Mouse (Mus musculus): ENCODE data around the gene Ndrg4. TPM values are rescaled to one million over a fixed set of nuclear protein-coding genes. Genes with fewer than 3 reads are reported as not detected.

Ndrg4 gene
- total RNA-seq, 2 experiments from 2014 or later: 1,641 to 1,725 TPM

DNA sequence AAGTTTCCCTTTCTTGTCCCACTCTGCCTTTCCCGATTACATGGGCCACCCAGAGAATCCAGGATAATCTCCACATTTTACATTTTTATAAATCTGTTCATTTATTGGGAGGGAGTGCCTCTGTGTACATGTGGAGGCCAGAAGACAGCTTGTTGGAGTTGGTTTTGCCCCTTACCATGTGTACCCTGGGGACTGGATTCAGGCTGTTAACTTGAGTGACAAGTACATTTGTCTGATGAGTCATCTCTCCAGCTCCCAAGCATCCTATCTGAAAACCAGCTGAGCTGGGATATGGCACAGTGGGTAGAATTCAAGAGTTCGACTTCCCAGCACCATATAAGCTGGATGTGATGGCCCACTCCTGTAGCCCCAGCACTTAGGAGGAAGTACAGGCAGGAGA is 6.8 kb upstream of the Ndrg4 start:
- intact Hi-C loops (cut with DNase I): no loop called here

DNA sequence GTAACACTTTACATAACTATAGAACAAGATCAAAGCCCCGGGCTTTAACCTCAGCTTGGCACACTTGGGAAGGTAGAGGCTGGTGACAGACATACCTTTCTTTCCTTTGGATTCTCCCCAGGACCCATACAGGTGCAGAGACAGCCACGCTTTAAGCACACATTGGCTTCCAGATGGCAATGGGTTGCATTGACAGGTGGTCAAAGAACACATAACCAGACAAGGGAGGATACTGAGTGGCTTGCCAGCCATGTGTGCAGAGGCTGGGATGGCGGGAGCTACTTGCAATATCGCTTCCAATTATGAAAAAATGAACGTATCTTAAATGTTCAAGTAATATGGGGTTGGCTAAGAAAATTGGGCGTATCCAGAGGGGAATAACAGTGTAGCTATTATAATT is 4.9 kb upstream of the Ndrg4 start:
- intact Hi-C loops (cut with DNase I): no loop called here
- no peak for DNase-seq (ENCODE audit: low spot score in 2 of 2)

More for the DNA sequence above, 6.8 kb upstream of the Ndrg4 start:
- DNase-seq (ENCODE audit: low spot score in 2 of 2): no peak

DNA sequence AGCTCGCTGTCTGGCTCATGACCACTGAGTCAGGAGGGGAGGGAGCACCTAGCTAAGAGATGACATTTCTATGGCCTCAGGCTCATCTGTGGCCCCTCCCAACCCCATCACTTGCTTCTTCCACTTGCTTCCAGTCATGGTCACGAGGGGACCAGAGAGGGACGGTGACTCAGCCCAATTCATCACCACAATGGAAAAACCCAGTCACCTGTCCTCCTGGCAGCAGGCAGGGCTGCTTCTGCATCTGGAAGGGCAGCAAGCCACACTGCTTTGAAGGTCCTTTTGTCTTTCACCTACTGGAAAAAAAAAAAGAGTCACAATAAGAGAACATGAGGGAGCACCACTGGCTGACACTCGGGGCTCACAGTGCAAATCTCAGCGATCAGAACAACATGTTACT is 4.0 kb upstream of the Ndrg4 start:
- DNase-seq (ENCODE audit: low spot score in 2 of 2): no peak
- intact Hi-C loops (cut with DNase I): no loop called here

DNA sequence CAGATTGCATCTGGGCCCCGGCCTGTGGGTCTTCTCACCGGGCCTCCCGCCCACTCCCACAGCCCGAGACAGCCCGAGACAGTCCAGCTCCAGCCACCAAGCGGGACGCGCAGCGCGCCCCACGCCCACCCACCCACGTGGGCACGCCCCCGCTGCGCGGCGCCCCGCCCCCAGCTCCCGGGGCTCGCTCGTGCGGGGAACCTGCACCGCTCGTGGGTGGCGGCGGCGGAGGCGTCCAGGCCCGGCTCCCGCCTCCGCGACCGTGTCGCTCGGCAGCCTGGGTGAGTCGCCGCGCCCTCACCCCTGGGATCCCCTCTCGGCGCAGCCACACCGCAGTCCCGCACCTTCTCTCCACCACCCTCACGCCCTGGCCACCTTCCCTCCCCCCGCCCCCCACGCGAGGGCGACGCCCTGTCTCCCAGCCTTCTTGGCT is 827 bp downstream of the Ndrg4 start:
- intact Hi-C loops (cut with DNase I): loop anchor here (5.0 kb wide), 1 partner anchor 45 kb away; the partner anchor contains the start of gene Gins3

DNA sequence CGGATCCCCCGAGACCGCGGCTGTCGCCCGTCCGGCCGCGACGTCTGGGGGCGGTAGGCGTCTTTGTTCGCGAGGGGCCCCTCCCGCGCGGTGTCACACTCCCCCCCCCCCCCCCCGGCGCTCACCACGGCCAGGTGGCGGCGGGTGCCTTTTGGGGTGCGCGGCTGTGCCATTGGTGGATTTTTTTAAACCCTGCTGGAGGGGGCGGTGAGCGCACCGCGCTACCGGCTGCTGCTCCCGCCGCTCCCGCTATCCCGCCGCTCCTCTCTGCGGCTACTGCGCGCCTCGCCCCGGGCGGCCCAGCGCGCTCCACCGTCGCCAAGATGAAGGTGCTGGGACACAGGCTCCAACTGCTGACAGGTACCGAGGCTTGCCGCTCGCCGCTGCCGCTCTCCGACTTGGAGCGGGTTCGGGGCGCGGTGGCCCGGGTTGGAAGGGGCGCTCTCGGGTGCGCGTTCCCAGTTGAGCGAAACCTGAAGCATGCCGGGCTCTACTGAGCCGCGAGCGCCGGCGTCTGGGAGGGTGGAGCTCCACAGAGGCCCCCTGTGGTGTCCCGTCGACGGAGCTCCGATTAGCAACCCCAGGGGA is 1.3 kb downstream of the Ndrg4 start:
- intact Hi-C loops (cut with DNase I): loop anchor here (5.0 kb wide), 1 partner anchor 46 kb away; the partner anchor contains the start of gene Gins3
- peak in 1 of 2 experiments; percentile 71 for DNase-seq (ENCODE audit: low spot score in 2 of 2)

More for the DNA sequence above, 827 bp downstream of the Ndrg4 start:
- DNase-seq (ENCODE audit: low spot score in 2 of 2): no peak

DNA sequence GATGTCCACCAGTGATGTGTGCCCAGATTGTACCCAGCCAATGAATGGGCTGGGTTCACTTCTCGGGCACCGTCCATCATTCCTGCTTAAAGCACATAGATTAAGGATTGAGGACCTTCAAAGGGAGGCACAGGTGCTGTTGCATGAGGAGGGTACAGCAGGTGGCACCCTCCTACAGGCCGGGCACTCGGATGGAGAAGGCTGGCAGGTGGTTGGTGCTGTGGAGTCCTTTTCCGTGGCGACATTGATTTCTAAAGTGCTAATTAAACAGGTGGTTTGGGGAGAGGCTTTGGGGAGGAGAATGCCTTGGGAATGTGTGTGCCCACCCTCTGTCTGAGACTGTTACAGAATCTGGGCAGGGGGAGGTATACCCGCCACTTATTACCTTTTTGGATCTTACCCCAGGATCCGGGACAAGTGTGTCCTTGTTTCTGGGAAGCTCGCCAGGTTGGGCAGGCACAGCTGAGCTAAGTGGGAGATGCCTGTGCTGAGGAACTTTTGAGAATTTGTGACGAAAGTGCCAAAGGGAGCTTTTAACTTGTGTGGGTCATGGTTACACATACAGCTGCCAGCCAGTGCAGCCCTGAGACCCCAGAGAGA is 11.4 kb downstream of the Ndrg4 start:
- intact Hi-C loops (cut with DNase I): no loop called here
- DNase-seq (ENCODE audit: low spot score in 2 of 2): peak; percentile 76 to 90

DNA sequence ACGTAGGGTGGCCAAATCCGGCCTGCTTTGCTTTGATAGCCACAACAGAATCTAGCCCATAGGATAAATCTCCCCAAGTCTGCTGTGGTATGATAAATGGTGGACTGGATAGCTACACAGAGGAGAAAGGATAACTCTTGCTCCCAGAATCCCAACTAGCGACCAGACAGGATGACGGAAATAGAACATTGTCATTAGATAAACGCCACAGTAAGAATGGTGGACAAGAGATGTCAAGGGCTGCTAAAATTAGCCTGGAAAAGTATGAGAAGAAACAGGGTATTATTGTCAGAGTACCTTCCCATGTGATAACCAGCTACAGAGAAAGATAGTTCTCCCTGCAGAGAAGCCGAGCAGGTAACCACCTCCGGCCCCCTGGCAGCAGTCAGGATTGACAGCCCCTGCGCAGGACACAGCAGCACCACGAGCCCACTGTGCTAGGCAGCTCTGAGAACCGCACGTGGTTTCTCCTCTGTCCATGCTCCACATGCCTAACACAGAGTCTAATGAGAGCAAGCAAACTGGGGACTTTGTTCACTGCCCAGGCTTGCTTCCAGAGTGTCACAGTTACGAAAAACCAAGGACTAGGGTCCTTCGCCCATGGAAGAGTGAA is 14.3 kb downstream of the Ndrg4 start:
- intact Hi-C loops (cut with DNase I): loop anchor here (10.0 kb wide), 1 partner anchor 256 kb away; the partner anchor contains the start of gene Cfap20
- DNase-seq (ENCODE audit: low spot score in 2 of 2): no peak

DNA sequence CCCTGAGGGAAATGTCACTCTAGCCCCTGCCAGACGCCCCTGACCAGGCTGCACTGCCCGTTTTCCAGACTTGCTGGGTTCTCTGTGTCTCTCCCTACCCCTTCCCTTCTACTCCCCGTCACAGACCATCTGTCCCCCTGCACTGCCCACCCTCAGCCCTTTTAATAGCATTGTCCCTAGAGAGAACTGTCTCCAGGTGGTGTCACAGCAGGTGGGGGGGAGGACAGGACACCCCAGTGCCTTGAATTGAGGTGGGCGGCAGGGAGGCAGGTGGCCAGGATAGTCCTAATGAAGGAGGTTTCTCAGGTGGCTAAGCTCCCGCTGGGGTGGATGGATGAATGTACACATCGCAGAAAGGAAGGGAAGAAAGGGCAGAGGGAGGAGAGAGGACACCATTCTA is 17.9 kb downstream of the Ndrg4 start:
- DNase-seq (ENCODE audit: low spot score in 2 of 2): peak in 1 of 2 experiments; percentile 75
- intact Hi-C loops (cut with DNase I): loop anchor here (5.0 to 10.0 kb wide), 2 partner anchors 260 to 347 kb away; partner anchors contain the start of gene Cfap20

DNA sequence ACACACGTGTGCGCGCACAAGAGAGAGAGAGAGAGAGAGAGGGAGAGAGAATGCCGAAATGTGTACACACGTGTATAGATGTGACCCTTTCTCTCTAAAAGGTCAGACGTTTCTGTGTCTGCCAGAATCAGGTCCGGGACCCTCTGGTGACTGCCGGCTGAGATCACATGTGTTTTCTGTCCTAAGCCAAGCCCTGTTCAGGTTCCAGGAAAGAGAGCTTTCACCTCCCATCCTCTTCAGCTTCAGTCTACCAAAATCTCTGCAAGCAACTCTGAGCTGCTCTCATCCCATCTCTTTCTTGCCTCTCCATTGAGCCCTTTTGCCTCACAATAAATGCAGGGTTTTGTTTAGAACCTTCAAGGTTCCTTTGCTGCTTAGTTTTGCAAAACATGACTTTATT is 19.9 kb downstream of the Ndrg4 start:
- no peak for DNase-seq (ENCODE audit: low spot score in 2 of 2)
- intact Hi-C loops (cut with DNase I): loop anchor here (2.0 to 10.0 kb wide), 3 partner anchors 96 to 349 kb away; partner anchors contain the start of gene Cfap20

DNA sequence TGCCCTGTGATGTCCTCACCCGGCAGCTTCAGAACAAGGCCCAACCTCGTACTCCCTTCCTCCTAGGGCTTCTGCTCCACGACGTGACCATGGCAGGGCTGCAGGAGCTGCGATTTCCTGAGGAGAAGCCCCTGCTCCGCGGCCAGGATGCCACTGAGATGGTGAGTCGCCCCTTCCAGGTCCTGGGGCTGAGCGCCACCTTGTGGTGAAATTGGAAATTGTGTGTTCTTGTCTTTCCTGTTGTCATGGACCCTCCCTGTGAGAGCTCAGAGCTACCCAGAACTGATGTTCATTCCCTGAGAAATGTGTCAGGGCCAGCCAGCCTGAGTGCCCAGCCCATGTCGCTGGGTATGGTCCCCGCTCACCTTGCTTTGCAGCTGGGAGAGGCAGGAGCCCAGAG is 20.3 kb downstream of the Ndrg4 start:
- intact Hi-C loops (cut with DNase I): loop anchor here (2.0 to 10.0 kb wide), 3 partner anchors 96 to 350 kb away; partner anchors contain the start of gene Cfap20
- peak; percentile 92 to 94 for DNase-seq (ENCODE audit: low spot score in 2 of 2)

DNA sequence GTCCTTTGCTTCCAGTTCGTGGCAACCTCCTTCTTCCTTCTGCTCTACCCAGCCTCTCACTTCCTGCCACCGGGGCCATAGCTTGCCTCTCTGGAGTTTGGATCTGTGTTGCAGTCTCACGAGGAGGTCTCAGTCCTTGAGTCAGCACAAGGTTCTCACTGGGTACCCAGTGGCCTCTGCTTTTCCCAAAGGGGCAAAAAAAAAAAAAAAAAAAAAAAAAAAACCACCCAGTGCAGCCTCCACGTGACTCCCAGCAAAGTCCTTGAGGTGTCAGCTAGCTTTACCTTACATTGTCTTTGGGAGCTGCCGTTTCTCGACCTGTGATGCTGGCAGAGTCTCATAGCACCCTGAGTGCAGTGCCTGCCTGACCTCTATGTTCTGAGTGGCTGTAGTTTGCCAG is 21.4 kb downstream of the Ndrg4 start:
- intact Hi-C loops (cut with DNase I): loop anchor here (5.0 to 10.0 kb wide), 2 partner anchors 263 to 351 kb away; partner anchors contain the start of gene Cfap20
- no peak for DNase-seq (ENCODE audit: low spot score in 2 of 2)

DNA sequence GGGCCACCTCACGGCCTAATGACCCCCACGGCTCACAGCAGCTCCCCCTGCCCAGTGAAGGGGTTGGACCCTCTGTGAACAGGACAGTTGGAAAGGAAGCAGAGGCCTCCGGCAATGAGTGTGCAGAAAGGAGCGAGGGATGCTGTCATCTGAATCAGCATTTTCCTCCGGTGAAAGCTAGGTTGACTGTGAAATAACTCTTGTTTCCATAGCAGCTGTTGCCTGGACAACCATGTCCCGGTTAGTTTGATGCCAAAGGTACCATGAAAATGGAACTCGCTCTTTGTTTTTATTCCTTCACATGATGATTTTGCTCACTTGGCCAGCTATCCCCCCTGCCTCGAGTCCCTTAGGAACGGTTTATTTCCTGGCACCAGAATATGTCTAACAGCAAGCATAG is 23.5 kb downstream of the Ndrg4 start:
- intact Hi-C loops (cut with DNase I): no loop called here
- peak; percentile 89 to 95 for DNase-seq (ENCODE audit: low spot score in 2 of 2)

DNA sequence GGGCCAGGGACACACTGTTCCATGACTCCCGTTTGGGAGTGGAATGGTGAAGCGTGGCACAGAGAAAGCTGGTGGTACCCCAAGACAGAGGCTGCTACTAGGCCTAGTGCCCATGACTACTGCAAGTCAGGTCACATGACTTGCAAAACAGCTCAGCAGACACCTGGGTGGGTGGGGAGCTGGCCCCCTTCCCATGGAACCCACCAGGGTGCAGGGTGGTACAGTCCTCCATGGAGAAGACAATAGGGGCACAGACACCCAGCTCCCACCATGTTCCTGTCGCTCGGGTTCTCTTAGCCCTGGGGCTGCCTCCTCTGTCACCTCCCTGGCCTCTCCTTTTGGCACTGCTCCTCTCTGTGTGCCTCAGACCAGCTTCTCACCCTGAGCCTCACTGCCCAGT is 25.0 kb downstream of the Ndrg4 start:
- intact Hi-C loops (cut with DNase I): no loop called here
- no peak for DNase-seq (ENCODE audit: low spot score in 2 of 2)

DNA sequence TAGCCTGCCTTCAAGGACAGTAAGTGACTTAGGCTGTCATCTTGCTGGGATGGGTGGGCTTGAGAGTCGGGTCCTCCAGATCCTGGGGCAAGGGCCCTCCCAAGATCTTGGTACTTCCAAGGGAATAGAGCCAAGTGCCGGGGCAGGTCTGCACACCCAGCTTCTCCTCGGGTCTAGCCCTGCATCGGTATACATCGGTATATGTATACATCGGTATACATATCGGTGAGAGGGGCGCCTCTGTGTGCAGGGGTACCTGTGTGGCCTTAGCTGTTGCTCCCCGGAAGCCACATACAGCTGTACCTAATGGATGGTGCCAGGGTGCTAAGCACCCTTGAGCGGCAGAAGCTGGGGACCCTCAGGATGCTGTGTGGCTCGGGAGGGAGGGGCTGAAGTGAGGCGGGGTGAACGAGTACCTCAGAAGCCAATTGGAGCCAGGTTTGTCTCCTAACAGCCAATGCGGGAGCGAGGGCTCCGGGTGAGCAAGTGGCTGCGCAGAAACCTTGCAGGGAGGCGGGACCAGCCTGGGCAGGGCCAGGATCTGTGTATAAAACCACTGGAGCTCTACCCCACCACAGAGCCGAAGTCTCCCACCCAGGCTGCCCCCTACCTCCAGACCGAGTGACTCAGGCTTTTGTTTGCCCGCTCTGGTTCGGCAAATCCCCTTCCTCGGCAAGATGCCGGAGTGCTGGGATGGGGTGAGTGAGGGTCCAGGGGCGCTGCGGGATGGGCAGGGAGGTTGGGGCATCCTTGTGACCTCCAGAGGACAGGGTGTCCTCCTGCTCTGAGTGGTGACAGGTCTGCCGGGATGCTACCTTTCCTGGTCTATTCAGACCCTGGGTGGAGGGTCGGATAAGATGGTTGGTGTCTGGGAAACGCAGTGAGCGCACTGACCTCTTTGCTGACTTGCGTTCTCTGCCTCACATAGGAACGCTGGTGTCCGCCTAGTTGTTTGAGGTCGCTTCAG is 26.0 kb downstream of the Ndrg4 start:
- DNase-seq (ENCODE audit: low spot score in 2 of 2): peak; percentile 93 to 97
- intact Hi-C loops (cut with DNase I): no loop called here

DNA sequence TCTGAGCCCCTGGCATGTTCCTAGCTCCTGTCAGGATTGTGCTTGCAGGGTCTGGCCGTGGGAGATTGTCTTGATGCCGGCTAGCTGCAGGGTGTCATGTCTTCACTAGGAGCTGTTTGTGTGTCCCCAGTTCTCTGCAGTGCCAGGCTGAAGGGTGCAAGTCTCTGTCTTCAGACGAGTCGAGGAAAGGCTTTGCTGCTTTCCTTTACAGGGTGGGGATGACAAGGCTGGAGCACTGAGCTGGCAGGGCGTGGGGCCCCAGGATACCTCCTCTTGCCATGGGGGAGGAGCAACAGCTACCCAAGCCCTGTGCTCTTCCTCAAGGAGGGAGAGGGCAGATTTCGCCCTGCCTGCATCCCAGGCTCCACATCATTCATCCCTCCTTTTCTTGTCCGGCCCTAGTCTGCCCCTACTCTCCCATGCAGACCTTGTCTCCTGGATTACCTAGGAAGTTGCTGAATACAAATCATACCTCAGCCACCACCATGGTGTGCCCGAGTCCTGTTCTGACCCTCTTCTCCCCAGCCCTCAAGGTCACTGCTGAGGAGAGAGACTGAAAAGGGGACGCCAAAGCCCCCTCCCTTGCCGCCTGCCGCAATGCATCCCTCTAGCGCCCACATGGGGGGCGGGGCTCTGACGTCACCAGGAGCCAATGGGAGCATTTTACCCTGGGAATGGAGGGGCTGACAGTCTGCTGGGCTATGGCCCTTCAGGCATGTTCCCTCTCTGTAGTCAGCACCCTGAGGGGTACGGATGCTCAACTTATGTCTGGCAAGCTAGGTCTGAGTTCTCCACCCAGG is 26.9 kb downstream of the Ndrg4 start:
- intact Hi-C loops (cut with DNase I): no loop called here
- DNase-seq (ENCODE audit: low spot score in 2 of 2): peak; percentile 87 to 92

DNA sequence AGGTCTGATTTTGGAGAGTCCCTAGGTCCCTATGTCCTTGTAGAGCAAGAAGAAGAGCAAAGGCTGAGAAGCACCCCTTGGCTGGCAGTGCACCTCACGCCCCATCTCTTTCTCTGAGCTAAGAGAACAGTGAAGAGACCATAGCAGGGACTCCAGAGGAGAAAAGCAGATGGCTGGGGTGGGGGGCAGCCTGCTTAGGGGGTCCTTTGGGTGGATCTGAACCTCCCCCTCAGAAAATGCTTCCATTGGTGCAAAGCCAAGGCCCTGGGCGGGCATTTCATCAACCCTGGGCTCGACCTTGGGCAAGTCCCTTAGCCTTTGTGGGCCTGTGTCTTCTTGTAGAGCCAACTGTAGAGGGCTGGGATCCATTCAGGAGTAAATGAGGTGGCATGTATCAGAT is 27.8 kb downstream of the Ndrg4 start:
- no peak for DNase-seq (ENCODE audit: low spot score in 2 of 2)
- intact Hi-C loops (cut with DNase I): no loop called here

DNA sequence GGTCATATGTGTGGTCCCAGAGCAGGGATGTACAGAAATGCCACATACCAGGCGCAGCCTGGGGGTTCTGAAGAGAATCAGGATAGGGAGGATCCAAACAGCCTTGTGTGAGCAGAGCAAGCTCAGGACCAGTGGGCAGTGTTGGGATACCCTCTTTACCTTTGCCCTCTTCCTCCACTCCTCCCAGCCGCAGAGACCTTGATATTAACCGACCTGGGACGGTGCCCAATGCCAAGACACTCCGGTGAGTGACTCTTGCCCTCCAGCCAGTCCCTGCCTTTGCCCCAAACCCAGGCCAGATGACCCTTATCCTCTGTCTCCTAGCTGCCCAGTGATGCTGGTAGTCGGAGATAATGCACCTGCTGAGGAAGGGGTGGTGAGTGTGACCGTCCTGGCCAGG is 32.8 kb downstream of the Ndrg4 start:
- peak in 1 of 2 experiments; percentile 3 for DNase-seq (ENCODE audit: low spot score in 2 of 2)
- intact Hi-C loops (cut with DNase I): no loop called here

DNA sequence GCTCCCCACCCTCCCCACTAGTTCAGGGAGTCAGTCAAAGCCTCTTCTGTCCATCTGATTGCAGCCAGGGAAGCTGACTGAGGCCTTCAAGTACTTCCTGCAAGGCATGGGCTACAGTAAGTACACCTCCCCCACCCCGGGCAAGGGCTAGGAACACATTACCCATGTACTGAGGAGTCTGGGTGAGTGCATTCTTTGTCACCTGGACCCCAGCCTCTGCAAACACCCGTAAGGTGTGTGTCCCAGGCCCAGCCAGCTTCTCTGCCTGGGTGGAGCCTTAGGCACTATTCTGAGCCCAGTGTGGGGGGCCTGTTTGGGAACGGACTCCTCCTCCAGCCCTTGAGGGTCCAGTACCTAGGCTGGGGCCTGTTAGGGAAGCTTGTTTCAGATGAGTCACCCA is 34.2 kb downstream of the Ndrg4 start:
- peak in 1 of 2 experiments; percentile 8 for DNase-seq (ENCODE audit: low spot score in 2 of 2)
- intact Hi-C loops (cut with DNase I): loop anchor here (10.0 kb wide), 1 partner anchor 124 kb away; no protein-coding TSS in a partner anchor
